Mouse (Mus musculus) spleen, postnatal 4 days (tissue): Measurements from ENCODE around the gene Wfdc2.
"Not testable (repeated sequence)": the region's sequence is repeated elsewhere in the genome, so short reads cannot be mapped to it uniquely, and the experiment has no call there.

ENCODE experiments used
- DNase-seq, 2 experiments: peaks; one replicate each; pipeline ENCODE4 v3.0.0; 2022; ENCODE audit warnings: low spot score in 2 of 2

The Wfdc2 gene

GRCm38 (mm10) chr2:164549338-164549737, 12.9 kb upstream of the Wfdc2 start:
- no peak for DNase-seq

DNA sequence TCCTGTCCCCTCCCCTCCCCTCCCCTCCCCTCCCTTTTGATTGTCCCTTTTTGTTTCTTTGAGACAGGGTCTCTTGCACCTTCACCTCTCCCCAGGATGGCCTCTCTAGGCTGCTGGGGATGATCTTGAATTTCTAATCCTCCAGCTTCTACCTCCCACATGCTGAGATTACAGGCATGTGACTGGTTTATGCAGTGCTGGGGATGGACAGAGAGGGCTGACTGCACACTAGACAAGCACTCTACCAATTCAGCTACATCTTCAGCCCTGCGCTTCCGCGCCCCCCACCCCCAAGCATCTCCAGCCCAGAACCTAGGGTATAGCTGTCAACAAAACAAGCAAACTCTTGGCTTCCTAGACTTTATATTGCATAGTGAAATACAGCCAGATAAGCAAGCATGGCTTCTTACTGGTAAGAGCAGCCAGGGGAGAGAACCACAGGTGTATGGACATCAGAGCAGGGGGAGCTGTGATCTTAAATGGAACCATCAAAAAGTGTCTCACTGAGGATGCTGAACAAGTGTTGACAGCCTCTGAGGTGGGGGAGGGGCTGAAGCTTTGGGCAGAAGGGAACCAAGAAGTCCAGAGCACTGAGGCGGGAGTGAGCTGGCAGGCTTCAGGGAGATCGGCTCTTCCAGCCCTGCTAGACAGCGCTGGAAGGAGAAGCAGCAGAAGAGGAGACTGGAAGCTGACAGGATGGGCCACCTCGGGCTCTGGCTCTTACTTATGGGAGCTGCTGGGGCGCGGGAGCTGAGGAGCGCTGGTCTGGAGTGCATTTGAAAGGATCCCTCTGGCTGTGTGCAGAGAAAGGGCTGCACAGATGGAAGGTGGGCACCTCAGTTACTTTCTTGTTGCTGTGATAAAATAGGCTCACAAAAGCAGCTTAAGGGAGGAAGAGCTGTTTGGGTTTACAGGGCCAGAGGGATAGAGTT, 12.0 kb upstream of the Wfdc2 start:
- DNase-seq, result no peak

- no peak for DNase-seq
These were observed 11.3 kb upstream of the Wfdc2 start for GRCm38 (mm10) chr2:164550895-164551269.

DNA sequence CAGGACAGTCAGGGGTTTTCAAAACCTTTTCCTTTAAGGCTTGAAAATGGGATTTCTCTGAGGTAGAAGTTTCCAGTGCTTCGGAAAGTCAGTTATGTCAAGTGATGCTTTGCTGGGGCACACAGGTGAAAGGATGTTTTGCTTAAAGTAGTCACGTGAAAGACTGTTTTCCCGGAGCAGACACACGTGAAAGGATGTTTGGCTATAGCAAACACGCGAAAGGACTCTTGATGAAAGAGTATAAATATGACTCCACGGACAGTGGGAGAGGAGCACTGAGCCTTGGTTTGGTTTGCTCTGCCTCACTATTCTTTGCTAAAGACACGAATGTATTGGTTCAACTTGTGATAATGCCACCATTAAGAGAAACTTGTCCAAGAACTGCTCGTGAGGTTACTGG, 10.7 kb upstream of the Wfdc2 start:
- no peak for DNase-seq

GRCm38 (mm10) chr2:164558426-164558825, 3.8 kb upstream of the Wfdc2 start:
- DNase-seq, result no peak

DNA sequence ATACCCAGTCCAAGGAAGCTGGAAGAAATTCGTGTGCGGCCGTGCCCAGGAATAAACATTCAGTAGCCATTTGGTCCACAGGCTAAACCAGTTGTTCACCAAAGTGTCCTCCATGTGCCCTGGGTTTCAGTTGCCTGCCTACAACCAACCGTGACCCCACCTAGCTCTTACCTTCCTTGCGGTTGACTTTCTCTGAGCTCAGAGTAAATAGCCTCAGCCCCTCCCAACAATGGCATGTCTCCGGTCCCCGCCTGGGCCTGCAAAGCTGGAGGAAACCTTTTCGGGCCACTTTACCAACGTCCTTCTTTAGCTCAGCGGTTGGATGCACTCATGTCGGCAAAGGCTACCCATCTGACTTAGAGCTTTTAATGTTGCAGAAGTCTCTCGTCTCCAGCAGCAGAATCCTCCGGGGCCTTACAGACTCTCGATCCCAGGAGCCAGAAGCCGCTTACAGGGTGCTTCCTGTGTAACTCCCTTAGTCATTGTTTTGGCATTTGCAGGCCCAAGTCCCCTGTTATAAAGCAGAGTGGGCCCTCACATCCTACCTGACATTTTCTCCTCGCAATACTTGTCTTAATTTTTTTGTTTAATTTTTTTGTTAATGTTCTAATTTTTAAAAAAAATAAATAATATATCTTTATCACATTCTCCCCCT, 3.1 kb upstream of the Wfdc2 start:
- no peak for DNase-seq

- DNase-seq, result no peak
These were observed 2.1 kb upstream of the Wfdc2 start for GRCm38 (mm10) chr2:164560106-164560505.

GRCm38 (mm10) chr2:164563339-164564038, 1.3 kb downstream of the Wfdc2 start:
- no peak for DNase-seq

- no peak for DNase-seq
These were observed 2.1 kb downstream of the Wfdc2 start for GRCm38 (mm10) chr2:164564346-164564745.

- DNase-seq, result no peak
These were observed 4.8 kb downstream of the Wfdc2 start for GRCm38 (mm10) chr2:164566997-164567396.

- DNase-seq, result no peak
These were observed 5.2 kb downstream of the Wfdc2 start for GRCm38 (mm10) chr2:164567460-164567859.

- DNase-seq, result not testable (repeated sequence)
These were observed 11.1 kb downstream of the Wfdc2 start, which contains the start of gene Spint3 for GRCm38 (mm10) chr2:164573359-164573758. Spint3 (minus strand) TSS chr2:164573459.

- DNase-seq, result not testable (repeated sequence)
These were observed 23.0 kb downstream of the Wfdc2 start, which contains the start of gene Wfdc6a for GRCm38 (mm10) chr2:164585025-164585725. Wfdc6a (minus strand) TSS chr2:164585447.

GRCm38 (mm10) chr2:164592014-164592413, 29.8 kb downstream of the Wfdc2 start:
- DNase-seq, result no peak

DNA sequence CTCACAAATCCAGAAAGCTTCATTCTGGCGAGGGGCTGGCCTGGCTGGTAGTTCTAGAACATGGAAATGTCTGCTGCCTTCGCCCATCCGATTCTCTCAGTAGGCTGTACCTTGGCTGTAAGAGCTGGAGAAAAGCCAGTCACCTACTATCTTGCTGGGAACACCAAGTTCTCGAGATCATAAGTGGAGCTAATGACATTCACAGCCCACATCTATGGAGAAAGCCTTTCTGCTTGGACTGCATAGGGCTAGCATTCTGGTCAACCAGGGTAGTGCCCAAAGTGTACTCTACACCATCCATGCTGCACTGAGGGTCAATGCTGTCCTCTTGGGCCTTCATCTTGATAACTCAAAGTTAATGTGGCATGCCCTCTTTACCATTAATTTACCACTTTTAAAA, 31.3 kb downstream of the Wfdc2 start, which contains the start of gene Eppin:
TSS of gene Eppin (minus strand) at position 101 of the 400 bp plus-strand sequence.
- no peak for DNase-seq

- no peak for DNase-seq
These were observed 38.0 kb downstream of the Wfdc2 start for GRCm38 (mm10) chr2:164600179-164600578.

GRCm38 (mm10) chr2:164603482-164603881, 41.3 kb downstream of the Wfdc2 start:
- DNase-seq, result no peak

DNA sequence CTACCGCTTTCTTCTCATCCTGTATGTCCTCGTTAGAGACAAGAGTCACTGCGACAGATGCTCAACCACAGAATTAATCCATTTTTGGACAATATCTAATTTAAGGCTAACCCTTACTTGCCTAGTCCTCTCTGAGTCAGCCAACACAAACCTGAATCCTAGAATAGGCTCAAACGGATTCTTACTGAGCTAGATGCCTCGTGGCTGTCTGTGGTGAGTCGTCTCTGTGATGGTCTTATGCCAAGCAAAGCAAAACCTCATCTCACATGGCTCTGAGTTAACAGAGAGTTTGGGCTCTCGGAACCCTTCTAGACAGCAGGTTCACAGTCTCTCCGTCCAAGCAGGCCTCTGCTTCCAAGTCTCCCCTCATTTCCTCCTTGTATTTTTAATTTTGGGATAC, 42.2 kb downstream of the Wfdc2 start:
- DNase-seq, result no peak

GRCm38 (mm10) chr2:164608781-164609180, 46.6 kb downstream of the Wfdc2 start:
- no peak for DNase-seq

- not testable (repeated sequence) for DNase-seq
These were observed 51.3 kb downstream of the Wfdc2 start, which contains the start of the genes Wfdc6b and Wfdc8 for GRCm38 (mm10) chr2:164613471-164613870. Wfdc6b (plus strand) TSS chr2:164613522. Wfdc8 (minus strand) TSS chr2:164613626.

DNA sequence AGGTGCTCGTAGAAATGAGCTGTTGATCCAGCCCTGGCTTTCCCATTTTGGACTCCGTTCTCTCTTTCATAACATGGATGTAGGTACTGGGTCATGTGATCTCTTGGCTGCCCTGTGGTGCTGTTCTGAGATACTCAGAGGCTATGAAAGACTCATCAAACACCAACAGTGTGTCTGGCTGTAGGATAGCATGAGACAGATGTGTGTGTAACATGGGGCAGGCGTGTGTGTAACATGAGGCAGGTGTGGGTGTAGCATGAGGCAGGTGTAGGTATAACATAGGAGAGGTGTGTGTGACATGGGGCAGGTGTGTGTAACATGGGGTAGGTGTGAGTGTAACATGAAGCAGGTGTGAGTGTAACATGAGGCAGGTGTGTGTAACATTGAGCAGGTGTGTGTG, 53.2 kb downstream of the Wfdc2 start:
- DNase-seq, result no peak
